Mouse (Mus musculus): Measurements from ENCODE around the gene Ccdc60.
A peak's percentile ranks its signal among the peaks of the same experiment; 100 is the strongest.
"Not testable (repeated sequence)": the region's sequence is repeated elsewhere in the genome, so short reads cannot be mapped to it uniquely, and the experiment has no call there.

The Ccdc60 gene

GRCm38 (mm10) chr5:116192693-116193092, 96.1 kb downstream of the Ccdc60 start:
- no peak for DNase-seq (ENCODE audit: low spot score)

- DNase-seq (ENCODE audit: low spot score), result no peak
Observed at GRCm38 (mm10) chr5:116191596-116191995, 97.2 kb downstream of the Ccdc60 start.

- DNase-seq (ENCODE audit: low spot score), result no peak
Observed at GRCm38 (mm10) chr5:116189818-116190217, 99.0 kb downstream of the Ccdc60 start.

GRCm38 (mm10) chr5:116180594-116180993, 108.2 kb downstream of the Ccdc60 start:
- no peak for DNase-seq (ENCODE audit: low spot score)

GRCm38 (mm10) chr5:116171721-116172120, 117.1 kb downstream of the Ccdc60 start:
- no peak for DNase-seq (ENCODE audit: low spot score)

- DNase-seq (ENCODE audit: low spot score), result no peak
Observed at GRCm38 (mm10) chr5:116166965-116167364, 121.8 kb downstream of the Ccdc60 start.

- DNase-seq (ENCODE audit: low spot score), result no peak
Observed at GRCm38 (mm10) chr5:116165203-116165888, 123.4 kb downstream of the Ccdc60 start.

- DNase-seq (ENCODE audit: low spot score), result no peak
Observed at GRCm38 (mm10) chr5:116154811-116155210, 134.0 kb downstream of the Ccdc60 start.

GRCm38 (mm10) chr5:116146446-116146845, 142.3 kb downstream of the Ccdc60 start:
- DNase-seq (ENCODE audit: low spot score), result not testable (repeated sequence)

- DNase-seq (ENCODE audit: low spot score), result no peak
Observed at GRCm38 (mm10) chr5:116144711-116145110, 144.1 kb downstream of the Ccdc60 start.

- no peak for DNase-seq (ENCODE audit: low spot score)
Observed at GRCm38 (mm10) chr5:116140682-116141081, 148.1 kb downstream of the Ccdc60 start.

GRCm38 (mm10) chr5:116123344-116123743, 165.4 kb downstream of the Ccdc60 start:
- peak; percentile 64 for DNase-seq (ENCODE audit: low spot score)

GRCm38 (mm10) chr5:116116567-116116966, 172.2 kb downstream of the Ccdc60 start:
- DNase-seq (ENCODE audit: low spot score), result no peak

- DNase-seq (ENCODE audit: low spot score), result no peak
Observed at GRCm38 (mm10) chr5:116116110-116116509, 172.7 kb downstream of the Ccdc60 start.

- DNase-seq (ENCODE audit: low spot score), result no peak
Observed at GRCm38 (mm10) chr5:116115071-116115834, 173.5 kb downstream of the Ccdc60 start.

GRCm38 (mm10) chr5:116108651-116109050, 180.1 kb downstream of the Ccdc60 start:
- DNase-seq (ENCODE audit: low spot score), result no peak

- DNase-seq (ENCODE audit: low spot score), result no peak
Observed at GRCm38 (mm10) chr5:116084231-116084630, 204.6 kb downstream of the Ccdc60 start.

- no peak for DNase-seq (ENCODE audit: low spot score)
Observed at GRCm38 (mm10) chr5:116083081-116083480, 205.7 kb downstream of the Ccdc60 start, which contains the start of gene Tmem233. Gene Tmem233 (minus strand): TSS chr5:116083244.

- no peak for DNase-seq (ENCODE audit: low spot score)
Observed at GRCm38 (mm10) chr5:116082241-116082900, 206.4 kb downstream of the Ccdc60 start.

GRCm38 (mm10) chr5:116081616-116082015, 207.2 kb downstream of the Ccdc60 start:
- DNase-seq (ENCODE audit: low spot score), result no peak

- no peak for DNase-seq (ENCODE audit: low spot score)
Observed at GRCm38 (mm10) chr5:116080736-116081135, 208.0 kb downstream of the Ccdc60 start.
